ENCODE assay signal across 27 mouse cellular contexts in the genomic region with DNA sequence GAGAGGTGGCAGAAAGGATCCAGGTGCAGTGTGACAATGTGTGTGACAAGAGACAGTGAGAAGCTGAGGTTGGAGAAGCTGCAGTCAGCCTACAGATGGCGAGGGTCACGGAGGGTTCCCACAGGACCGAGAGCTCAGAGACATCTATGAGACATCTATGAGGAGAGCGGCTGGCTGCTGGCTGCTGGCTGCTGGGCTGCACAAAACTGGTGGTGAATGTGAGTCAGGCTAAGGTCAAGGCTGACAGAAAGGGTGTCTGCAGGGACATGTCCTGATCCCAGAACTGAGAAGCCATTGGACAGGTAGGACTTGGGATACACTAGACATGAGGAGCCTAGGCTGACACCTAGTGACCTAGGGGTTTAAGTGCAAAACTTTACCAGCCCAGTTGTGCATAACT. TPM values are rescaled to one million over a fixed set of nuclear protein-coding genes. Genes with fewer than 3 reads are reported as not detected.
DNase-seq lines count a peak whose midpoint lies in the region; ATAC-seq and TF ChIP-seq lines count a peak whose summit lies in the region.
"Had no signal": no experiment of that assay in that cellular context is flagged by ENCODE, and none has a peak within 500 bp of the region (broad histone marks: within the 10 kb centered on the region; RNA-seq: fewer than 3 reads in every experiment).

No protein-coding gene starts in this region.

- H3K9me3 ChIP-seq in CH12.LX (replicated peaks; ENCODE audit: low read length): no peaks in the 10 kb centered on the region
- H3K9me3 ChIP-seq in midbrain, embryonic 14.5 days (ENCODE audit: control insufficient read depth, low read length): no peaks in the 10 kb centered on the region
- H3K9me3 ChIP-seq: forebrain, embryonic 10.5 days; forebrain, embryonic 13.5 days; hindbrain, embryonic 12.5 days; hindbrain, embryonic 15.5 days had no signal

- H3K4me3 ChIP-seq in CH12.LX (replicated peaks in 1 of 3; ENCODE audit: low read depth in 2 of 3, low read length in 2 of 3, poor library complexity in 1 of 3): no peak overlapping the region
- no peak overlapping the region for H3K4me3 ChIP-seq in midbrain, embryonic 14.5 days (replicated peaks; ENCODE audit: low read depth, low read length)
- H3K4me3 ChIP-seq: forebrain, embryonic 10.5 days; forebrain, embryonic 13.5 days; heart, adult 2 months; hindbrain, embryonic 12.5 days; hindbrain, embryonic 15.5 days had no signal

- no peaks in the 10 kb centered on the region for H3K4me1 ChIP-seq in CH12.LX (ENCODE audit: control insufficient read depth in 1 of 2, insufficient read depth in 2 of 2)
- no peaks in the 10 kb centered on the region for H3K4me1 ChIP-seq in midbrain, embryonic 14.5 days (ENCODE audit: control insufficient read depth, insufficient read depth, low read length)
- H3K4me1 ChIP-seq: forebrain, embryonic 13.5 days; hindbrain, embryonic 12.5 days; hindbrain, embryonic 15.5 days had no signal

- 92% methylated on average over 4 of the region's 4 CpGs for WGBS in midbrain, embryonic 14.5 days

- dilution Hi-C loops in CH12.LX (cut with MboI; ENCODE audit: extremely low pct_ligation_motif_present, extremely low pct_unique_long_range_greater_than_20kb, low sequenced_read_pairs): no loop called here

- TF ChIP-seq CTCF in CH12.LX (conservative IDR thresholded peaks at IDR 0.05 in 1 of 2, IDR thresholded peaks at IDR 0.05 in 1 of 2; ENCODE audit: low read depth in 2 of 2, low read length in 2 of 2): peak in 1 of 2 experiments; percentile 26; a peak in 2 of 4 replicates

- no peak overlapping the region for H3K27ac ChIP-seq in CH12.LX (ENCODE audit: insufficient read depth, low read depth)
- no peak overlapping the region for H3K27ac ChIP-seq in midbrain, embryonic 14.5 days (replicated peaks; ENCODE audit: low read depth, low read length)
- H3K27ac ChIP-seq: forebrain, embryonic 10.5 days; forebrain, embryonic 13.5 days; heart, adult 2 months; hindbrain, embryonic 12.5 days; hindbrain, embryonic 15.5 days had no signal

- TF ChIP-seq EP300 in CH12.LX (IDR thresholded peaks at IDR 0.05; ENCODE audit: low read length): no peak

- H3K9ac ChIP-seq in CH12.LX (ENCODE audit: insufficient read depth, low read depth): no peak overlapping the region
- no peak overlapping the region for H3K9ac ChIP-seq in midbrain, embryonic 14.5 days (replicated peaks; ENCODE audit: low read length)
- H3K9ac ChIP-seq: forebrain, embryonic 13.5 days; hindbrain, embryonic 12.5 days; hindbrain, embryonic 15.5 days had no signal

- H3K36me3 ChIP-seq in CH12.LX (replicated peaks in 1 of 2; ENCODE audit: control insufficient read depth in 1 of 2, insufficient read depth in 1 of 2, low read length in 1 of 2): no peaks in the 10 kb centered on the region
- H3K36me3 ChIP-seq in midbrain, embryonic 14.5 days (ENCODE audit: control insufficient read depth, insufficient read depth, low read length): no peaks in the 10 kb centered on the region
- H3K36me3 ChIP-seq: forebrain, embryonic 10.5 days; hindbrain, embryonic 12.5 days; hindbrain, embryonic 15.5 days had no signal

- no peak overlapping the region for H3K4me2 ChIP-seq in CH12.LX (ENCODE audit: insufficient read depth, low read depth, poor library complexity, severe bottlenecking)
- H3K4me2 ChIP-seq in midbrain, embryonic 14.5 days (ENCODE audit: low read length): no peak overlapping the region
- H3K4me2 ChIP-seq: forebrain, embryonic 13.5 days; heart, embryonic 11.5 days; hindbrain, embryonic 12.5 days; hindbrain, embryonic 15.5 days had no signal

- TF ChIP-seq RAD21 in CH12.LX (IDR thresholded peaks at IDR 0.05; ENCODE audit: low read depth, low read length): peak; percentile 16; the same call in 1 of the 2 replicates

- DNase-seq in adrenal gland, adult 2 months: peak; percentile 69
- no peak for DNase-seq in adrenal gland, postnatal 4 days (ENCODE audit: low spot score in 2 of 2)
- no peak for DNase-seq in CH12.LX (ENCODE audit: extremely low read depth)
- DNase-seq in adrenal gland, postnatal 14 days: peak; percentile 47
- no peak for DNase-seq in heart, adult 8-10 months (ENCODE audit: low spot score)
- no peak for DNase-seq in midbrain, embryonic 14.5 days
- DNase-seq: B cell, adult 2 months; cerebellum, adult 18-20 months; cerebellum, adult 9-10 months; cerebellum, postnatal 14 days; gastrocnemius, postnatal 10 days; gastrocnemius, postnatal 36 days; heart, adult 2 months; kidney, adult 18-20 months; kidney, adult 9 months had no signal

- H3K79me2 ChIP-seq in CH12.LX (replicated peaks; ENCODE audit: control insufficient read depth, extremely low read depth, insufficient read depth, poor library complexity, severe bottlenecking): no peaks in the 10 kb centered on the region

- no peak for TF ChIP-seq POLR2A in CH12.LX (IDR thresholded peaks at IDR 0.05; ENCODE audit: low read depth, low read length)

- ATAC-seq in midbrain, embryonic 14.5 days (ENCODE audit: low FRiP score, low TSS enrichment): no peak
- ATAC-seq: activated CD4-positive, CD25-positive, alpha-beta regulatory T cell, adult 4 months; forebrain, embryonic 13.5 days; forebrain, embryonic 16.5 days had no signal

- in situ Hi-C loops in CH12.LX (cut with MboI; ENCODE audit: low pct_ligation_motif_present, low pct_unique_long_range_greater_than_20kb, low sequenced_read_pairs): no loop called here

- peaks cover 34% of the 10 kb centered on the region for H3K27me3 ChIP-seq in CH12.LX (replicated peaks)
- H3K27me3 ChIP-seq in midbrain, embryonic 14.5 days (ENCODE audit: control insufficient read depth, insufficient read depth, low read length): no peaks in the 10 kb centered on the region
- H3K27me3 ChIP-seq: forebrain, embryonic 13.5 days; hindbrain, embryonic 12.5 days; hindbrain, embryonic 15.5 days had no signal

TF ChIP-seq in CH12.LX, 34 proteins besides CTCF, POLR2A, EP300 and RAD21:
- TF ChIP-seq MAZ (IDR thresholded peaks at IDR 0.05; ENCODE audit: low read depth, low read length): no peak
- TF ChIP-seq E2F4 (IDR thresholded peaks at IDR 0.05; ENCODE audit: insufficient replicate concordance, low read depth, low read length): no peak
- no peak for TF ChIP-seq GABPA (IDR thresholded peaks at IDR 0.05; ENCODE audit: insufficient replicate concordance, low read depth, low read length)
- TF ChIP-seq MAFK (IDR thresholded peaks at IDR 0.05; ENCODE audit: insufficient replicate concordance, low read length): no peak
- no peak for TF ChIP-seq SIN3A (IDR thresholded peaks at IDR 0.05; ENCODE audit: low read length)
- TF ChIP-seq ZC3H11A (IDR thresholded peaks at IDR 0.05; ENCODE audit: low read depth, low read length): no peak
- no peak for TF ChIP-seq USF1 (IDR thresholded peaks at IDR 0.05; ENCODE audit: low read depth, low read length)
- no peak for TF ChIP-seq ZNF384 (IDR thresholded peaks at IDR 0.05; ENCODE audit: low read depth, low read length)
- TF ChIP-seq UBTF (IDR thresholded peaks at IDR 0.05; ENCODE audit: low read depth, low read length): no peak
- TF ChIP-seq KAT2A (IDR thresholded peaks at IDR 0.05; ENCODE audit: insufficient replicate concordance, low read length): no peak
- no peak for TF ChIP-seq TBP (conservative IDR thresholded peaks at IDR 0.05; ENCODE audit: low read depth, low read length)
- TF ChIP-seq CHD1 (IDR thresholded peaks at IDR 0.05; ENCODE audit: low read depth, low read length): no peak
TF ChIP-seq in CH12.LX: peak in this region for 0.

RNA-seq across cellular contexts. Expression of a gene that starts 33.9 kb away (rescaled TPM):
- total RNA-seq in adrenal gland, adult 2 months (2021): under 1 TPM in 1 of 2 experiments, not detected in 1; 0.28 TPM
- not detected in 2 replicates for polyA plus RNA-seq in adrenal gland, adult 2 months (2012; rRNA removed)
- under 1 TPM; 0.08 to 0.25 TPM for total RNA-seq in adrenal gland, postnatal 4 days (2021)
- total RNA-seq in CH12.LX (2012; rRNA removed) (not detected in 2 replicates), CH12.LX (2014; rRNA removed) (not detected in 2 replicates)
- polyA plus RNA-seq in CH12.LX (2012; ENCODE audit: insufficient read length, low read depth): 0.14 and 0.20 TPM in 2 replicates
- total RNA-seq in adrenal gland, postnatal 14 days (2021): 0.23 and 0.33 TPM in 2 replicates
- total RNA-seq in heart, adult 8-10 months (2022): under 1 TPM in 1 of 4 experiments, not detected in 3; 0.09 TPM
- 0.07 and 0.14 TPM in 2 replicates for polyA plus RNA-seq in midbrain, embryonic 14.5 days (2014; fragmentation: Nextera tagmentation; extraction: Ambion mirVana)
- total RNA-seq: ES-E14; gastrocnemius, adult 18-20 months; gastrocnemius, postnatal 10 days; gastrocnemius, postnatal 36 days; heart, adult 2 months; heart, postnatal 25 days; hematopoietic stem cell, adult 5-6 weeks had no signal
- polyA plus RNA-seq: embryonic facial prominence, embryonic 11.5 days had no signal

RNA-seq across cellular contexts. Expression of a gene that starts 41.1 kb away (rescaled TPM):
- 10 to 100 TPM; 22.5 to 30.1 TPM for total RNA-seq in adrenal gland, adult 2 months (2021)
- 5.4 and 5.6 TPM in 2 replicates for polyA plus RNA-seq in adrenal gland, adult 2 months (2012; rRNA removed)
- 10 to 100 TPM; 20.9 to 22.5 TPM for total RNA-seq in adrenal gland, postnatal 4 days (2021)
- total RNA-seq in CH12.LX (2012; rRNA removed) (0.67 and 1.6 TPM in 2 replicates), CH12.LX (2014; rRNA removed) (2.1 and 2.7 TPM in 2 replicates)
- polyA plus RNA-seq in CH12.LX (2012; ENCODE audit: insufficient read length, low read depth): 2.1 and 2.9 TPM in 2 replicates
- 21.3 and 23.0 TPM in 2 replicates for total RNA-seq in adrenal gland, postnatal 14 days (2021)
- 10 to 100 TPM in 3 of 4 experiments, 1 to 10 TPM in 1; 9.2 to 12.1 (median 10.1) TPM for total RNA-seq in heart, adult 8-10 months (2022)
- polyA plus RNA-seq in midbrain, embryonic 14.5 days (2014; fragmentation: Nextera tagmentation; extraction: Ambion mirVana): 18.8 and 24.7 TPM in 2 replicates

Comparison
In these comparisons a context has a peak if more than half of its experiments do, and no peak if none do; other contexts are left out.
1. DNase-seq: peak in adrenal gland, adult 2 months (single experiment) and adrenal gland, postnatal 14 days (single experiment); none in adrenal gland, postnatal 4 days (0 of 2), CH12.LX (single experiment), heart, adult 8-10 months (single experiment) and midbrain, embryonic 14.5 days (single experiment).